Mouse (Mus musculus) CH12.LX (cell line): ENCODE measurements around the gene Itpr1.

Experiments used
- CTCF ChIP-seq, 2 experiments: IDR thresholded peaks in 1 of 2; conservative IDR thresholded peaks in 1 of 2; 2 replicates each; pipeline ENCODE4 v1.5.1; 2011 to 2012; ENCODE audit warnings: low read depth in 2 of 2, low read length in 2 of 2, improper control_type of control experiment in 1 of 2, inconsistent platforms in 1 of 2, mild to moderate bottlenecking in 1 of 2, moderate library complexity in 1 of 2
- ELF1 ChIP-seq: IDR thresholded peaks from 2 replicates; pipeline ENCODE4 v1.6.1; 2014; ENCODE audit warnings: low read depth, mild to moderate bottlenecking, inconsistent platforms, low read length, improper control_type of control experiment
- EP300 ChIP-seq: IDR thresholded peaks from 2 replicates; pipeline ENCODE4 v1.6.1; 2011; ENCODE audit warnings: low read length, improper control_type of control experiment
- IRF4 ChIP-seq: IDR thresholded peaks from 2 replicates; pipeline ENCODE4 v1.6.1; 2014; ENCODE audit warnings: low read depth, mild to moderate bottlenecking, inconsistent platforms, low read length, improper control_type of control experiment
- KAT2A ChIP-seq: IDR thresholded peaks from 2 replicates; pipeline ENCODE4 v1.6.1; 2012; ENCODE audit warnings: low read length, improper control_type of control experiment, inconsistent platforms; ENCODE audit not compliant: insufficient replicate concordance
- MAFK ChIP-seq: IDR thresholded peaks from 2 replicates; pipeline ENCODE4 v1.6.1; 2011; ENCODE audit warnings: low read length, improper control_type of control experiment; ENCODE audit not compliant: insufficient replicate concordance
- MAX ChIP-seq: IDR thresholded peaks from 2 replicates; pipeline ENCODE4 v1.6.1; 2011; ENCODE audit warnings: low read length, improper control_type of control experiment
- MEF2A ChIP-seq: IDR thresholded peaks from 2 replicates; pipeline ENCODE4 v1.6.1; 2014; ENCODE audit warnings: low read depth, mild to moderate bottlenecking, inconsistent platforms, low read length, improper control_type of control experiment, borderline replicate concordance
- POLR2A ChIP-seq: IDR thresholded peaks from 2 replicates; pipeline ENCODE4 v1.6.1; 2011; ENCODE audit warnings: low read depth, mild to moderate bottlenecking, improper control_type of control experiment, low read length
- SIN3A ChIP-seq: IDR thresholded peaks from 2 replicates; pipeline ENCODE4 v1.6.1; 2012; ENCODE audit warnings: low read length, improper control_type of control experiment, inconsistent platforms
- UBTF ChIP-seq: IDR thresholded peaks from 2 replicates; pipeline ENCODE4 v1.6.1; 2012; ENCODE audit warnings: low read depth, mild to moderate bottlenecking, inconsistent platforms, low read length, improper control_type of control experiment, moderate library complexity

DNA sequence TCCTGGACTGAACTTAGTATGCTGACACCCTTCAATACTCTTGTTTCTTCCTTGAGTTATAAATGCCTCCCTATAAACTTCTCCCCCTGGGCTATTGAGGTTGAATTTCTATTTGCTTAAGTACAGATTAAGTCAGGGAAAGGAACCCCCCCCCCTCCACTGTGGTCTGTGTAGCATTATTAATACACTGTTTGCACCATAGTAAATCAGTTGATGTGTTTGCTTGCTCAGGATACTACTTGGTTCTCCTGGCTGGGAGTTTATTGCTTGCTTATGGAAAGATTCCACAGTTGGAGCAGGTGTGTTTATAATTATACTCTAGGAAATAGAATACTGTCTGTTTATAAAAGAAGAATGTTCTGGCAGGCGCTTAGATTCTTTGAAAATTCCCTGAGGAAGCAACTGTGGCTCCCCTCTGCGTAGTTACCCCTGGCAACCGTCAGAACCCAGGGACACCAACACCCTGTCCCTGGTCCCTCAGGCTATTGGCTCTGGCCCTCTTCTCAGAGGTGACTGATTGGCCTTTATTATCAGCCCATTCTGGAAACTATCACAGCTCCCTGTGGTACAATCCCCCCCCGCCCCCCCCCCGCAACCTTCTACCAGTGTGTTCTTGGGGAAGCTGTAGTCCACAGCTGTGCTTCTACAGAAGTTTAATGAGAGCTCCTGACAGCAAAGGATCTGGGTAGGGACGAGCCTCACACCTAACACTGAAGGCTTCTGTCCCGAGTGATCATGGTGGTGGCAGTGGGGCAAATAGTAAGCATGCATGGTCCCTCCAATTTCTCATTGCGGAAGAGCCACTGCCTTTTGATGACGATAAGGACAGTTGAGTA is 212.1 kb downstream of the Itpr1 start:
- TF ChIP-seq MAFK, result no peak
- TF ChIP-seq POLR2A, result no peak
- no peak for TF ChIP-seq CTCF (conservative IDR thresholded peaks at IDR 0.05 in 1 of 2, IDR thresholded peaks at IDR 0.05 in 1 of 2; ENCODE audit: low read depth in 2 of 2, low read length in 2 of 2)
- TF ChIP-seq KAT2A, result no peak
- TF ChIP-seq EP300, result no peak
- TF ChIP-seq MEF2A, result no peak
- no peak for TF ChIP-seq SIN3A
- no peak for TF ChIP-seq UBTF
- TF ChIP-seq IRF4, result no peak
- no peak for TF ChIP-seq ELF1
- no peak for TF ChIP-seq MAX
